Mouse (Mus musculus) leukemia stem cell, adult 10-12 weeks (primary cell): ENCODE measurements around the gene Ninl. TPM values are rescaled to one million over a fixed set of nuclear protein-coding genes. Genes with fewer than 3 reads are reported as not detected.

Source experiments
- polyA plus RNA-seq: library from polyadenylated mRNA; stranded (reverse); fragments of >175 nt; gene quantifications from 2 replicates; pipeline ENCODE4 v1.2.3, GENCODE M21; 2012; ENCODE audit warnings: low replicate concordance

The Ninl gene
- polyA plus RNA-seq, result 7.5 and 7.8 TPM in 2 replicates

DNA sequence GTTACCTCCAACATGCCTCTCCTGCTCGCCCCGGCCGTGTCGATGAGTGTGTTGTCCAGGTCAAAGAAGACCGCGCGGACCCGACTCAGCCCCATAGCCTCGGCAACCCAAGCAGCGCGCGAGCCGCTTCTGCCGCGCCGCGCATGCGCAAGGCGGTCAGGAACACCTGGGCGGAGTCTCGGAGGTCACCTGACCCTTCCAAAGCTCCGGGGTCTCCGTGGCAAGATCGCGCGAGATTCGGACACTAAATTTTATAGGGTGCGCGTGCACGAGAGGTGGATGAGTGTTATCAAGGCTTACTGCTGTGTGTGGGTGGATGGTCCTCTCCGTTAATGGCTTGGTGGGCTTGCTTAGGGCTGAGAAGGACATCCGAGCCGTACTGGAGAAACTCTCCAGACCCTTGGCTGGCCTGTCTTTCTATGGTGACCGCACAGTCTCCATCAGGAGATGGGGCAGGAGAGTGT is at the start of gene Ninl, which contains the start of gene Nanp:
Ninl (minus strand) TSS at position 151 of the 464 bp plus-strand sequence.
Nanp (minus strand) TSS at position 167 of the 464 bp plus-strand sequence.

DNA sequence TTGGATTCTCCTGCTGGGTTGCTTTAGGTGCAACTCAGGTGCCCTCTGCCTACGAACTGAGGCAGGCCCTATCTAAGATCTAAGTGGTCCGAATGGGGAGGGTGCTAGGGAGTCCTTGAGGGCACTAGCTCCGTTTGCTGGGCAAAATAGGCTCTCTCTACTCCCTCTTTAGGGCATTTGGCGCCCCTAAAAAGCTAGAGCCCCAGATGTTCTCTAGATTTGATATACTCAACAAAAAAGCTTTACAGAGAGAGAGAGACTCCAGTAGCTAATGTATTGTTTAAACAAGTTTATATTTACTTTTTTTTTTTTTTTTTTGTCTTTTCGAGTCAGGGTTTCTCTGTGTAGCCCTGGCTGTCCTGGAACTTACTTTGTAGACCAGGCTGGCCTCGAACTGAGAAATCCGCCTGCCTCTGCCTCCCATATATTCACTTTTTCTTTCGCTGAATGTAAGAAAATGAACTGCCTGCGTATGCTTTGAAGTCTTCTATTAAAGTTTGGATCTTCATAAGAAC is 134.2 kb downstream of the Ninl start, which contains the start of gene Gins1:
Gins1 (plus strand) TSS at position 465 of the 515 bp plus-strand sequence.

GRCm38 (mm10) chr2:150904272-150904935 is 134.8 kb downstream of the Ninl start, which contains the start of gene Abhd12:
Gene Abhd12 (minus strand): TSS chr2:150904741.

Other genes starting within 250 kb of the Ninl start
- gene Abhd12, start 134.6 kb downstream of the Ninl start, polyA plus RNA-seq, result 29.6 and 48.1 TPM in 2 replicates
- 3.6 and 7.5 TPM in 2 replicates for gene Gins1, start 134.0 kb downstream of the Ninl start, polyA plus RNA-seq
- gene Nanp, start within 50 bp of the Ninl start, polyA plus RNA-seq, result 2.0 and 12.2 TPM in 2 replicates
- not detected in 2 replicates for gene Gm14151, start 53.0 kb upstream of the Ninl start, polyA plus RNA-seq
- not detected in 2 replicates for gene Gm14147, start 58.9 kb upstream of the Ninl start, polyA plus RNA-seq